Mouse (Mus musculus) erythroblast, embryonic 14.5 days (primary cell): Measurements from ENCODE around the gene Clk2. TPM values are rescaled to one million over a fixed set of nuclear protein-coding genes. Genes with fewer than 3 reads are reported as not detected.
"Not testable (repeated sequence)": the region's sequence is repeated elsewhere in the genome, so short reads cannot be mapped to it uniquely, and the experiment has no call there.

ENCODE experiments used
- H3K27me3 ChIP-seq: 2 replicates; pipeline ENCODE4 v1.6.1; 2012; ENCODE audit warnings: inconsistent platforms; ENCODE audit not compliant: control insufficient read depth
- H3K36me3 ChIP-seq: 2 replicates; pipeline ENCODE4 v1.6.1; 2012; ENCODE audit warnings: mild to moderate bottlenecking, inconsistent platforms; ENCODE audit not compliant: control insufficient read depth
- H3K4me1 ChIP-seq: 2 replicates; pipeline ENCODE4 v1.6.1; 2012; ENCODE audit warnings: inconsistent platforms; ENCODE audit not compliant: control insufficient read depth
- H3K4me3 ChIP-seq: replicated peaks from 2 replicates; pipeline ENCODE3; 2012; ENCODE audit warnings: moderate library complexity, mild to moderate bottlenecking, inconsistent platforms
- H3K9me3 ChIP-seq: 2 replicates; pipeline ENCODE4 v1.6.1; 2012; ENCODE audit warnings: low read length, inconsistent platforms, mixed read lengths; ENCODE audit not compliant: control insufficient read depth
- GATA1 ChIP-seq: IDR thresholded peaks from 2 replicates; pipeline ENCODE4 v1.6.1; 2012; ENCODE audit warnings: low read length, inconsistent platforms, mixed read lengths
- TAL1 ChIP-seq: IDR thresholded peaks from 3 replicates; pipeline ENCODE4 v1.6.1; 2012; ENCODE audit warnings: low read length, inconsistent platforms, mixed read lengths
- polyA plus RNA-seq: library from polyadenylated mRNA; stranded (reverse); fragments of >175 nt; gene quantifications from 2 replicates; pipeline ENCODE4 v1.2.3, GENCODE M21; 2012

Clk2 gene
- polyA plus RNA-seq, 1 experiment: 2.4 TPM

- Histone ChIP-seq H3K27me3 (peaks cover 6% of the 10 kb centered on the region), H3K36me3 (peaks cover 70% of the 10 kb centered on the region), H3K4me3 (no peak overlapping the region), H3K9me3 (no peaks in the 10 kb centered on the region), H3K4me1 (peaks cover 29% of the 10 kb centered on the region)
- no peak for TF ChIP-seq GATA1
- TF ChIP-seq TAL1: no peak
Observed at GRCm38 (mm10) chr3:89209731-89210130, 45.1 kb downstream of the Clk2 start.

DNA sequence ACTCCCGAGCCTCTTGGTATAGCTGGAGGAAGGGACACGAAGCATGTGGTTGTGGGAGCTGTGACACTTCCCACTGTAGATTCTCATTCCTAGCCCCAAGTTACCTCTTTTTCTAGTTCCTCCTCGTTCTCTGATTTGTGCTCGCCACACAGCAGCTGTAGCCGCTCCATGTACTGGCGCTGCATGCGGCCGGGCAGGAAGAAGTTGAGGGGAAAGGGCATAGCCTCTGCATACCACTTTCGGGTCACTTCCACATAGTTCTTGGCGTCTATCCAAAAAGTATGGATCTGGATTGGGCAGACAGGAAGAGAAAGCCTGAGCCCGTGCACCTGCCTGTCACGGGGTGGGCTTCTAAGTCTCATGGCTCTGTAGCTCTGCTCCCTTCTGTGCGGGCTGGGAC is 45.6 kb downstream of the Clk2 start:
- H3K27me3 ChIP-seq: peaks cover 10% of the 10 kb centered on the region
- peaks cover 66% of the 10 kb centered on the region for H3K36me3 ChIP-seq
- no peaks in the 10 kb centered on the region for H3K9me3 ChIP-seq
- H3K4me1 ChIP-seq: peaks cover 33% of the 10 kb centered on the region
- no peak for TF ChIP-seq GATA1
- no peak for TF ChIP-seq TAL1
- no peak overlapping the region for H3K4me3 ChIP-seq

DNA sequence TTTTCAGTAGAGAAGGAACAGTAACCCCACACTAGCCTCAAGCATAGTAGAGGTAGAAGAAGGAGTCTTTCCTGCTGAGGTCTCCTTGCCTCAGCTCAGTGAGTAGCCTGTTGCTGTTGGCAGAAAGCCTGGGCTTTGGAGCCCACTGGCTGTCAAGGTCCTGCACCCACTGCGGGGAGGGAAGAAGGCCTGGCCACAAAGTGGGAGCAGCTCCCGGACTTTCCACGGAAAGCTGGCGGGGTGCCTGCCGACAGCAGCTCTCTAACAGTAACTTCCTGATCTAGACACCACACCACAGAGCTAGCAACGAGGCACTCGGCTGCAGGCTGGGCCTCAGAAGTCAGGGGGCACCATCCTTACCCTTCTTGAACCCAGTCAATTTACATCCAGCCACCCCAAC is 46.1 kb downstream of the Clk2 start:
- peaks cover 16% of the 10 kb centered on the region for H3K27me3 ChIP-seq
- H3K4me3 ChIP-seq: no peak overlapping the region
- H3K36me3 ChIP-seq: peaks cover 60% of the 10 kb centered on the region
- no peaks in the 10 kb centered on the region for H3K9me3 ChIP-seq
- peaks cover 39% of the 10 kb centered on the region for H3K4me1 ChIP-seq
- TF ChIP-seq TAL1 (no peak), GATA1 (no peak)

GRCm38 (mm10) chr3:89213803-89214530 is 49.4 kb downstream of the Clk2 start:
- Histone ChIP-seq H3K4me3 (peak overlapping the region; percentile 70), H3K27me3 (peaks cover 26% of the 10 kb centered on the region), H3K4me1 (peaks cover 43% of the 10 kb centered on the region), H3K9me3 (no peaks in the 10 kb centered on the region), H3K36me3 (peaks cover 29% of the 10 kb centered on the region)
- TF ChIP-seq GATA1 (no peak), TAL1 (no peak)

DNA sequence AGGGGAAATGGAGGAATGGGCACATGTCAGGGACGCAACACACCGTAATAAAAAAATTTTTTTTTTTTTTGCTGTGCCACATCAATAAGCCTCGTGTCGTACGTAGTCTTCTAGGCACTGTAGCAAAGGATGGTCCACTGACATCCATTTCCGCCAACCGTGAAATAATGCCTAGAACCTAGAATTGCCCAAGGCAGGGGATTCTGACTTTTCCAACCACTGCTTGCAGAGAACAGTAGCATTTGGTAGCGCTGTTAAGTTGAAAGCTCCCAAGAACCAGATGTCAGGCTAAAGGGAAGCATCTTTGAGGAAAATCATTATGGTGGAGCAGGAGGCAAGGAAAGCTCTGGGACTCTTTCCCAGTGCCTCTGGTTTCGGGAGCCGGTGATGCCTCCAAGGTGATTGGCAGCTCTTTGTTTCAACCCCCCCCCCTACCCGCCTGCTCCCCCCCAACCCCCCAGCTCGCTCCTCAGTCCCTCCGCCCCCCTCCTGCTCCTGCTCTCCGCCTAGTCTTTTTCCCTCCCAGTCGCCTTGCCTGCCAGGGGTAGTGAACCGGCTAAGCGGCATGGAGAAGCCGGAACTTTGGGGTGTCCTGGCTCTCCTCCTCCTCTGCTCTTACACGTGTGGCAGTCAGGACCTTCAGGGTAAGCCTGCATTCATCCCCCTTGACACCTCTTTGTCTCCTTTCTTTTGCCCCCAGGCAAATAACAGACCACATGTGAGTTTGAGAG is 50.3 kb downstream of the Clk2 start, which contains the start of gene Thbs3:
Gene Thbs3 (plus strand): TSS at position 500 of the 731 bp plus-strand sequence.
- TF ChIP-seq GATA1: no peak
- TF ChIP-seq TAL1: no peak
- Histone ChIP-seq H3K27me3 (peaks cover 33% of the 10 kb centered on the region), H3K4me3 (peak within 1 kb of the TSS; percentile 70), H3K9me3 (no peaks in the 10 kb centered on the region), H3K36me3 (peaks cover 20% of the 10 kb centered on the region), H3K4me1 (peaks cover 43% of the 10 kb centered on the region)

DNA sequence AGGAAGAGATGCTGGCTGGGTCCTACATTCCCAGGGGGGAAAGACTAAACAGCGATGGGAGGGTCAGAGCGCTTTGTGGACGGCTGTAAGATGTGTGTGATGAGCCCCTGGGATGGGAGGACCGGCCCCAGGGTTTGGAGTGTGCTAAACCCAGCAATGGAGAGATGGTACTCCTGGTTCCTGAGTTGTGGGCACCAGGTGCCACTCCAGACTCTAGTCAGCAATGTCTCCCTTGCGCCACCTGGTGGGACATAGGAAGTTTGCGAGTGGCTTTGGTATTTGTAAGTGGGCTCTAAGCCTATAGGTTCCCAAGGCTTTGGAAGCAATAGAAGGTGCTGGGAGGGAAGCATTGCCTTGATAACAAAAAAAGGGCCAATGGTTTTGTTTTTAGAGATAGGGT is 51.3 kb downstream of the Clk2 start:
- H3K4me1 ChIP-seq: peaks cover 43% of the 10 kb centered on the region
- H3K27me3 ChIP-seq: peaks cover 34% of the 10 kb centered on the region
- TF ChIP-seq GATA1: no peak
- no peak for TF ChIP-seq TAL1
- peaks cover 10% of the 10 kb centered on the region for H3K36me3 ChIP-seq
- no peaks in the 10 kb centered on the region for H3K9me3 ChIP-seq
- H3K4me3 ChIP-seq: no peak overlapping the region

DNA sequence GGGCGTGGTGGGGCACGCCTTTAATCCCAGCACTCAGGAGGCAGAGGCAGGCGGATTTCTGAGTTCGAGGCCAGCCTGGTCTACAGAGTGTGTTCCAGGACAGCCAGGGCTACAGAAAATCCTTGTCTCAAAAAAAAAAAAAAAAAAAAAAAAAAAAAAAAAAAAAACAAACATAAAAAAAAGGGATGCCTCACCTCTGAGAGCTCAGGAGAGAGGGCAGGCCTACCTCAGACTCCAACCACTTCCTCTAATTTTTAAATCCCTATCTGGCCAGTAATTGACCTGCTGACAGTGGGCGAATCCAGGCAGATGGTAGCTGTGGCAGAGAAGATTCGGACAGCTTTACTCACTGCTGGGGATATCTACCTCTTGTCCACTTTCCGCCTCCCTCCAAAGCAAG is 51.8 kb downstream of the Clk2 start:
- H3K9me3 ChIP-seq, H3K4me3 ChIP-seq, H3K36me3 ChIP-seq: not testable (repeated sequence)
- peaks cover 43% of the 10 kb centered on the region for H3K4me1 ChIP-seq
- peaks cover 34% of the 10 kb centered on the region for H3K27me3 ChIP-seq

DNA sequence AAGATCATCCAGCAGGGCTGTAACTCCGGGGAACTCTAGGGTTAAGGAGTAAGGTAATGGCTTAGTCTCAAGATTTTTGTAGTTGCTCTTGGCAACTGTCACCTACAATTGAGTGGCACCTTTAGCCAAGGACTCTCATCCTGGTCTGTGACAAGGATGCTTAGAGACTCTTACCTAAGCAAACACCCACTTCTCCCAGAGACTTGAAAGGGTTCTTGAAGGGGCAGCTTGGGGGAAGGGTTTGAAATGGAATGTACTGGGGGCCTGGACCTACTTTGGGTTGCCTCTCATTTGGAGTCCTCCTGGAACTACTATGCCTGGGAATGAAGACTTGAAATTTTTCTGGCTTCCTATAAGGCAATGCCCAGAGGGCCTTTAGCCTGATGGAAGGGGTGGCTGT is 53.7 kb downstream of the Clk2 start:
- TF ChIP-seq TAL1: no peak
- TF ChIP-seq GATA1: no peak
- peaks cover 40% of the 10 kb centered on the region for H3K27me3 ChIP-seq

GRCm38 (mm10) chr3:89219546-89219945 is 55.0 kb downstream of the Clk2 start:
- TF ChIP-seq TAL1 (no peak), GATA1 (no peak)

More for the DNA sequence above, 53.7 kb downstream of the Clk2 start:
- H3K36me3 ChIP-seq: no peaks in the 10 kb centered on the region
- peaks cover 26% of the 10 kb centered on the region for H3K4me1 ChIP-seq
- no peak overlapping the region for H3K4me3 ChIP-seq
- no peaks in the 10 kb centered on the region for H3K9me3 ChIP-seq

More at GRCm38 (mm10) chr3:89219546-89219945, 55.0 kb downstream of the Clk2 start:
- no peaks in the 10 kb centered on the region for H3K36me3 ChIP-seq
- H3K4me1 ChIP-seq: peaks cover 16% of the 10 kb centered on the region
- no peaks in the 10 kb centered on the region for H3K9me3 ChIP-seq
- no peak overlapping the region for H3K4me3 ChIP-seq
- H3K27me3 ChIP-seq: peaks cover 46% of the 10 kb centered on the region
